Mouse (Mus musculus) 3134 (cell line): ENCODE measurements around the gene Parm1.

Experiments used
- DNase-seq: peaks from one replicate; pipeline ENCODE4 v3.0.0-alpha.2; 2011; ENCODE audit warnings: low spot score; ENCODE audit not compliant: insufficient read length; ENCODE audit errors: extremely low read depth

The Parm1 gene

DNA sequence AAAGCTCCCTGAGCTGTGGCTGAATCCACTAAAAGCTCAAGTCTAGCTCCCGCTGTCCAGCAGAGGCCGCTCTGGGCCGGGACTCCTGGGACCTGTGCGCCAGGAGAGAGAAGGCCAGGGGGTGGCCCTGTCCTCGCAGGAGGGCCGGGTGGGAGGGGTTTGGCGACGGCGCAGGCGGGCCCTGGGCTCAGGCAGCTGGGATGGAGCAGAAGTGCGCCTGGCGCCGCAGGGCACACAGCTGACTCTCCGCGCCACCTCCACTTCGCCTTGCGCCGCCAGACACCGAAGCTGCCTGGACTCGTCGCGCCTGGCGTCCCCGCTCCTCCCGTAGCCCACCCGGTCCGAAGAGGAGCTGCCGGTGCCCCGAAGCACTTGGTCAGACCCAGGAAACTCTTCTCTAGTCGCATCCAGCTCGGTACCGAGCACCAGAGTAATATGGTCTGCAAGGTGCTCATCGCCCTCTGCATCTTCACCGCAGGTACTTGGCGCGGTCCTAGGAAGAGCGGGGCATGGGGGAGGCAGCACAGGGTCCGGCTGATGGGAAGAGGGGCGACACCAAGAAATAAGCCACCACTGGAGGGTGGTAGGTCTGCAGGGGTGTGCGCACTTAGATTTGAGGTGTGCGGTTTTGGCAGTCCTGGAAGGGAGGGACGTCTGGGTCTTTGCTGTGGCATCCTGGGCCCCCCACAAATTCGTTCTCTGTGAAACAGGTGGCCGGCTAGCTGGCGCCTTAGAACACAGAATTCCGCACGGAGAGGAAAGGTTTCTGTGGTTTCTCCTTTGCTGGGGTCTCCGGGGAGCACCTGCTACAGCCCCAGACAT is at the start of gene Parm1:
TSS of gene Parm1 (plus strand) at position 136 of the 822 bp plus-strand sequence.
- peak; percentile 2 for DNase-seq

DNA sequence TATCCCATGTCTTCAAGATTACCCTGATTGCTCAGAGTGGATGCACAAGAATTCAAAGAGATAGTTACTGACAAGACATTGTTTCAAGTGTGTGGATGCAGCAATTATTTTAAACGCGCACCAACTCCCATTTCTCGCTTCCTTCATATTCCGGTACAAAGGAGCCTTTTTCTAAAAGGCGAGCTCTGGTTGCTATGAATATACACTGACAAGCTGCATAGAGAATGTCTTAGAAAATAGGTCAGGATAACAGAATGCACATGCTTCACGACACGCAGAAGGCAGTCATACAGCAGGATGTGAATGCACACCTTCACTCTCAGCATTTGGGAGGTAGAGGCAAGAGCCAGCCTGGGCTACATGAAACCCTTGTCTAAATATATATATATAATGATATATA is 42.2 kb upstream of the Parm1 start:
- DNase-seq = no peak

DNA sequence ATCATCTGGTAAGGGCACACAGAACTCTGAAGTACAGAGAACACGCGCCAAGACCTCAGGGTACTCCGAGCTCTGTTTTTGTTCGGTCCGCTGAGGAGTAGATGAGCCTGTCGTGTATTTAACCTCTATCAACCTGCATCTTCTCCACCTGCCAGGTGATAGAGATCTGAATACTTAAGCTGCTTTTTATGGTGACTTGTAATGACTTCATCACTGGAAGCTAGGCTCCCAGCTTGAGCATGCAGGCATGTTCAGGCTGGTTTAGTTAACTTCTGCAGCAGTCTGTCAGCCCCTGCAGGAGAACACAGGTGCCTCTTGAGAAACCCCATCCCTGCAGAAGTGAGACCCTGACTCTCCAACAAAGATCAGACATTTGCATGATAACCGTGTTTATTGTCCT is 40.6 kb upstream of the Parm1 start:
- DNase-seq = no peak

DNA sequence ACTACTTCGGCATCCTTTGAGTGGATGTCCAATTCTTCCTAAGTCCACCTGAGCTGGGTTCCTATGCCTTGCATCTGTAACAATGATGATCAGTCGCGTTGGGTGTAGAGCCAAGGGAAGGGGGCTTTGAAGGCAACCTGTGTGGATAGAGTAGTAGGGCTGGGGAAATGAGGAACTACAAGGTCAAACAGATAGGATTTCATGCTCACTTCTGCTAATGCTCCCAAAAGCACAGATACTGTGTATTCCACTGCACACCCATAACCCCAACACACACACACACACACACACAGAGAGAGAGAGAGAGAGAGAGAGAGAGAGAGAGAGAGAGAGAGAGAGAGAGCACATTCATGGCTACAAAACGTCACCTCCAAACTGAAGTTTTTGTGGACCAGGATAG is 38.7 kb upstream of the Parm1 start:
- no peak for DNase-seq

DNA sequence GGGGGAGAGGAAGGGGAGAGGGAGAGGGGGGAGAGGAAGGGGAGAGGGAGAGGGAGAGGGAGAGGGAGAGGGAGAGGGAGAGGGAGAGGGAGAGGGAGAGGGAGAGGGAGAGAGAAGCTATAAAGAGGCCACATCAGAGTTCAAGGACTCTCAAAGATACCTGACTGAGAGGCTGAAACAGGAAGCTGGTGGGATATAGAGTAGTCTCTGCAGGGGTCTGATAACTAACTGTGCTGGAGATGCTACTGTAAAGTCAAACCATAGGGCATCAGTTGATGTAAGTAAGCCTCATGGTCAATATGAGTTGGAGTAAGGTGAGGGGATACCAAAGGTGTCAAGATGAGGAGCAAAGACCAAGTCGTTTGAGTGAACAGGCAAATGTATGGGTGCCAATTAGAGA is 37.3 kb upstream of the Parm1 start:
- no peak for DNase-seq

- no peak for DNase-seq
Observed at GRCm38 (mm10) chr5:91484324-91484723, 33.1 kb upstream of the Parm1 start.

GRCm38 (mm10) chr5:91494456-91494855 is 23.0 kb upstream of the Parm1 start:
- DNase-seq = no peak

- no peak for DNase-seq
Observed at GRCm38 (mm10) chr5:91501361-91501760, 16.1 kb upstream of the Parm1 start.

- DNase-seq = no peak
Observed at GRCm38 (mm10) chr5:91502366-91502765, 15.0 kb upstream of the Parm1 start.

DNA sequence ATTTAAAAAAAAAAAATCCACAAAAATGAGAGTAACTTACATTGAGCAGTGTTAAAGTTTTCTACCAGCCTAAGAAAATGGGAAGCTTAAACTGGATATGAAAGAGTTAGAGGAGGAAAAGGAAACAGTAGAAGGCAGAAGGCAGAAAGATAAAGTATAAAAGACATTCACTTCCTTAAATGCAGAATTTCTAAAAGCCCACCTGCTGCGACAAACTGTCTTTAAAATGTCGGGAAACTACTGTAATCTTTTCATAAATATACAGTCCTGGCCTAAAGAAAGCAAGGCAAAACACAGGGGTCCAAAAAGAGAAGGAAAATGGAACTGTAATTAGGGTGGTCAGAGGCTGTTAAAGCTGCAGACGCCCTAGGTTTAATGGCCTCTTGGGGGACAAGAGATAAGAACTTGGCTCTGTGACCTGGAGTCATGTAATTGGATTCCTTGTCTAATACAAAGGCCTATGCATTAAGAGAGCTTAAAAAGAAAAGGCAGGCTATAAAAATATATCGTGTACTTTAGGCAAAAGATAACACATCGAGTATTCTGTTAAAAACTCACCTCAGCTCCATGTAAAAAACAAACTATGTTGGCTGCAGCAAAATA is 13.0 kb upstream of the Parm1 start:
- DNase-seq = no peak

GRCm38 (mm10) chr5:91517077-91517476 is 338 bp upstream of the Parm1 start:
- DNase-seq = no peak

DNA sequence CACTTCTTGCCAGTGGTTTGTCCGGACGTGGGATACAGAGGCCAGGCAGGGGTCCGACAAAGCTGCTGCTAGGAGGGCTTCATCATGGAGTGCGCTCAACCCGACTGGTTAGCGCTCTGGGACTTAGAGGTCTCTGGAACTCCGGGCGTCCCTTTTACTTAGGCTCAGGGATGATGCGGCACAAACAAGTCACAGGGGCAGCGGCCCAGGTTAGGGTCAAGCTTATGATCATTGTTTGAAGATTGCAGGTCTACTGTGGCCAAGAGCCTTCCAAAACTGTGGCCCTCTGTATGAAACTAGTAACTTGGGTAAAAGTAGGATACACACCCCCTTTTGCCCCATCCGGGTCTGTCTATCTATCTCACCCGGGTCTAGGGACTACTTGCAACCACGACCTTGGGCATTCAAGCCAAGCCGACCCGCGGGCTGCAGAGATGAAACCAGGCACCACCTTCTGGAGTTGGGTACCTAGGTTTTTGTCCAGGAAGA is 931 bp downstream of the Parm1 start:
- DNase-seq = no peak

DNA sequence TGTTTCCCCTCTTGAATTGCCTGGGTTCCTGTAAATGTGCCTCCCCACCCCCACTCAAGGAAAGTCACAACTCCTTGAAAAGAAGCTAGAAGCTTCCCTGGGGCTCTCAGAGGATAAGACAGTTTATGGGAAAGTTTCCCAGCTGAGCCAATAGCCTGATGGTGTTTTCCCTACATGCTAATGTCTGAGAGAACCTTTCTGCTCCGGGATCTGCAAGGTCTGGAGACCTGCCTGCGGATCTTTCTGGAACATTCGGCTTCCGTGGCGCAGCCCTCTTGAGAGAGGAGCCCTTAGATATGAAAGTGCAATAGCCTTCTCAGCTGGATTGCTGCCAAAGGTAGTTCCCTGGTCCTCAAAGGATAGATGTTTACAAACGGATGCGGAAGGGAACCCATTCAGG is 1.5 kb downstream of the Parm1 start:
- DNase-seq = no peak

DNA sequence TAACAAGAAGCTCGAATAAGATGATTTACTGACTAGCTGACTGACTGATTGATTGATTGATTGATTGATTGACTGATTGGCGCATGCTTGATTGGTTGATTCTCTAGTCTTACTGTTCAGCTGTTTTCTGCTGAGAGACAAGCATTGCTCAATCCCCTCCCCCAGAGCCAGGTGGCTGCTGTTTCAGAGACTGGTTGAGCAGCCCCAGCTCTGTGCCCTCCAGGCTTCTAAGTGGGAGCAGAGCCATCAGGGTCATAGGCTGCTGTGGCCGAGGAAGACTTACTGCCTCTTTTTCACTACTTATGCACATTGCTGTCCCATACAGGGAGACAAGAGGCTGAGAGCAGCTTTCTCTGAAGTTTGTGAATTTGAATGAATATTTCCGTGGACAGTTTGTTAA is 2.1 kb downstream of the Parm1 start:
- DNase-seq = no peak

DNA sequence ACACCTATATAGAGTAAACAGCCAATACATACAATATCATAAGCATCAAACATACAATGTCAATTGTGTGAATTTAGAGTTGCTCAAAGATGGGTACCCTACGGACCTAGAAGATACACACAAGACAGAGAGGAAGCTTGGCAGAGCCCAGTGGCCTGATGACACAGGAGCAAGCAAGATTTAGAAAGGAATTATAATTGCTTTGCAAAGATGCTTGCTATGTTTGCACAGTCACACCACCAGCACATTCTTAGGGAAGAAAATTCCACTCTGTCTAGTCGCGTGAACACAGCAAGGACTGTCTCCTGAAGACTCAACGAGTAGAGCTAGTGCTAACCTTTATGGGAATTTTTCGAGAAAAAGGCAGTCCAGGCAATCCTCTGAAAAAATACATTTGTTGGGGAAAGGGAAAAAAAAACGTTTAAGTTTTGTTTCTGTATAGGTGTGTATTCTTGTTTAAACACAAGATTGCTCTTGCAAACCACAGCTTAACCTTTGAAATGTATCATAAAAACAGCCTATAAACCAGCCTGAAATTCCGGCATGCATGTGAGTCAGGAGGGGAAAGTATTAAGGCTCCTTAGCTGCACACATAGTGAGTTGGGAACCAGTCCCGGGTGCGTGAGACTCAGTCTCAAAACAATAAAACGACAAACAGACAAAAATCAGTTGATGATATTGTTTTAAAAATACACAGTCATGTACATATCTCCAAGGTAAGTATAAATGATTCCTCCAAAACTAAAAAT is 15.5 kb downstream of the Parm1 start:
- no peak for DNase-seq

GRCm38 (mm10) chr5:91559071-91559610 is 41.7 kb downstream of the Parm1 start:
- DNase-seq = no peak

- no peak for DNase-seq
Observed at GRCm38 (mm10) chr5:91559711-91560110, 42.3 kb downstream of the Parm1 start.

GRCm38 (mm10) chr5:91561394-91561793 is 44.0 kb downstream of the Parm1 start:
- no peak for DNase-seq

GRCm38 (mm10) chr5:91562486-91562885 is 45.1 kb downstream of the Parm1 start:
- DNase-seq = no peak

DNA sequence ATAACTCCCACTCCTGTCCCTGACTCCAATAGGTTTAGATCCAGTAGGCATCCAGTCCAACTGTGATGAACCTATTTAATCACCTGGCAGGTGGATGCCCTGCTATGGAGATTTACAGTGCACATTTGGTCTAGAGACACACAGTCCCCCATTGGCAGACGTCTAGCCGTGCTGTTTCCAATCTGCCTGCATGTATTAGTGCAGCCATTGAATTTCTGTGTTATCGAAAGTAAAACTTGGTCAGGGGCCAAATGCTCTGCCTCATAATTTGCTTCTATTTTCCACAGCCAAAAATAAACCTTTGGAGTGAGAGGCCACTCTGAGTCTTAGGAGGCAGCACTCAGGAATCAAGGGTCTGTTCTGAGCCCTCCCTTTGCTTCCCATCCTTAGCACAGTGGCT is 46.6 kb downstream of the Parm1 start:
- DNase-seq = no peak

DNA sequence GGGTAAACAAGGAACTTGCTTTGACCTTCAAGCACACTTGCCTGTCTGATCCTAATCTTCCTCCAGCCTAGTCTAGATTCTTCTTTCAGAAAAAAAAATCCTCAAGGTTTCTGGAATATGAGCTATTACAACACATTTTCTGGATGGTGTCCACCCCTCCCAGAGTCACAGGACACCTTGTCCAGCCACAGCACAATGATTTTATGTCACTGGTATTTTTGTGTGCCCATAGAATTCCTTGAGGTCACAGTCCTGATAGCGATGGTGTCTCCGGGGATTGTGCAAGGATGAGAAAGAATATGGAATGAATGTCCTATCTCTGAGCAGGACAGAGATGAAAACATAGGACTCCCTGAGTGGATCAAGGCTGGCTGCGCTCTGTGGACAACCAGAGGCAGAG is 48.0 kb downstream of the Parm1 start:
- DNase-seq = peak; percentile 7
